Mouse (Mus musculus) megakaryocyte, embryonic 14.5 days (primary cell): ENCODE measurements around the gene Srsf10.

Experiments
- FLI1 ChIP-seq: IDR thresholded peaks from 2 replicates; pipeline ENCODE4 v1.6.1; 2012; ENCODE audit warnings: low read length, inconsistent platforms, mixed read lengths
- GATA1 ChIP-seq: IDR thresholded peaks from 3 replicates; pipeline ENCODE4 v1.6.1; 2012; ENCODE audit warnings: mixed read lengths, low read length, inconsistent platforms, borderline replicate concordance

DNA sequence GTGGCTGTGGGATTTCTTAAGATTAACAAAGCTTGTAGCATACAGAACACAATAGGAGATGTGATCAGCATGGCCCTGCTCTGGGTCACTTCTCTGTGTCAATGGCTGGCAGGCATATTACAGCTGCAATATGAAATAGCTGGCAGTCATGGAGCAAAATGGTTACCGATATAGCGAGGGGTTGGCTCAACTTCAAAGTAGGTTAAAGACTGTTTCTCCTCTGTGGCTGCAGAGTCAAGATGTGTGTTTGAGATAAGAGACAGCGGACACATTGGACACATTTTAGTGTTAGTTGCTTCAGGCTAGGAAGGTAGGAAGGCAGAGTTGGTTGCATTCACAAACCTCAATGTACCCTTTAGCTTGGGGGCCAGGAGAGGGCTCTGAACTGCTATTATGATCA, 51.1 kb downstream of the Srsf10 start:
- no peak for TF ChIP-seq GATA1
- TF ChIP-seq FLI1: no peak
